Mouse (Mus musculus) thymus, adult 18-20 months (tissue): ENCODE measurements around the gene Dennd2a.

Source experiments
- DNase-seq, 2 experiments: peaks; one replicate each; pipeline ENCODE4 v3.0.0; 2022; ENCODE audit warnings: mixed read lengths in 2 of 2

Dennd2a gene

DNA sequence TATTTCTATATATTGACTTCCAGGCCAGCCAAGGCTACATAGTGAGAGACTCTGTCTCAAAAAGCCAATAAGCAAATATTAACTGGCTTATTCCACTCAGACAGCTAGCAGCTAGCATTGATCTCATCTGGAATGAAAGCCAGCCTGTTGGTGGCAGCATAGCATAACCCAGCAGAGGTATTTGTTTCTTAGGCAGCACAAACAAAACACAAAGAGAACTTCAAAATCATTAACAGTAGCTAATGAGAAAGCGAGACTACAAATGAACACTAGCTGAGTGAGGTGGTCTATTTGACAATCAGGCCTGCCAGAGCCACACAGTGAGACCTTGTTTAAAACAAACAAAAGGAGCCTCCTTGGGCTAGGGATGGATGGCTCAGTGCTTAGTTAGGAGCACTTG, 143.6 kb downstream of the Dennd2a start:
- no peak for DNase-seq
